Mouse (Mus musculus) forebrain, embryonic 13.5 days (tissue): ENCODE data around the gene Sprr1a. TPM values are rescaled to one million over a fixed set of nuclear protein-coding genes. Genes with fewer than 3 reads are reported as not detected.

Experiments used
- ATAC-seq: fragments of 200-750 bp; cut with Nextera tagmentation; 2 replicates; pipeline ENCODE4 v1.8.0; 2017
- H3K27ac ChIP-seq: fragments of 300-500 bp; sonication (generic); 2 replicates; pipeline ENCODE4 v1.5.1; 2015; ENCODE audit warnings: inconsistent platforms, mild to moderate bottlenecking, moderate library complexity
- H3K27me3 ChIP-seq: fragments of 300-500 bp; sonication (generic); 2 replicates; pipeline ENCODE4 v1.6.1; 2015; ENCODE audit warnings: mild to moderate bottlenecking, inconsistent platforms
- H3K36me3 ChIP-seq: fragments of 300-500 bp; sonication (generic); 2 replicates; pipeline ENCODE4 v1.6.1; 2015; ENCODE audit warnings: mild to moderate bottlenecking, inconsistent platforms; ENCODE audit not compliant: poor library complexity, severe bottlenecking
- H3K4me1 ChIP-seq: fragments of 300-500 bp; sonication (generic); 2 replicates; pipeline ENCODE4 v1.6.1; 2015; ENCODE audit warnings: inconsistent platforms
- H3K4me2 ChIP-seq: fragments of 300-500 bp; sonication (generic); 2 replicates; pipeline ENCODE4 v1.6.1; 2015; ENCODE audit warnings: inconsistent platforms, mild to moderate bottlenecking, moderate library complexity
- H3K4me3 ChIP-seq: fragments of 300-500 bp; sonication (generic); 2 replicates; pipeline ENCODE4 v1.5.1; 2015; ENCODE audit warnings: mild to moderate bottlenecking, inconsistent platforms
- H3K9ac ChIP-seq: fragments of 300-500 bp; sonication (generic); 2 replicates; pipeline ENCODE4 v1.6.1; 2015; ENCODE audit warnings: mild to moderate bottlenecking, inconsistent platforms
- H3K9me3 ChIP-seq: fragments of 300-500 bp; sonication (generic); replicated peaks from 2 replicates; pipeline ENCODE4 v1.6.1; 2016; ENCODE audit warnings: inconsistent platforms
- WGBS: fragments of 180-500 bp; shearing (Covaris S2); methylation state at CpG from one replicate; pipeline ENCODE4 v1.1.7; 2015; 5-methylcytosine and 5-hydroxymethylcytosine counted together
- polyA plus RNA-seq: library from polyadenylated mRNA; unstranded; fragments of >200 nt; fragmentation: Nextera tagmentation; extraction: Ambion mirVana; gene quantifications from 2 replicates; pipeline ENCODE4 v1.2.1, GENCODE M21; 2015

Sprr1a gene
- polyA plus RNA-seq, 1 experiment from 2014 or later: not detected

- Histone ChIP-seq H3K4me1 (no peaks in the 10 kb centered on the region), H3K4me2 (no peak overlapping the region), H3K9me3 (no peaks in the 10 kb centered on the region), H3K36me3 (no peaks in the 10 kb centered on the region), H3K4me3 (no peak overlapping the region), H3K27me3 (no peaks in the 10 kb centered on the region), H3K9ac (no peak overlapping the region), H3K27ac (no peak overlapping the region)
- ATAC-seq: no peak
- 90% methylated on average over 5 of the region's 5 CpGs for WGBS
Measured at GRCm38 (mm10) chr3:92455151-92455550, 30.5 kb downstream of the Sprr1a start.

DNA sequence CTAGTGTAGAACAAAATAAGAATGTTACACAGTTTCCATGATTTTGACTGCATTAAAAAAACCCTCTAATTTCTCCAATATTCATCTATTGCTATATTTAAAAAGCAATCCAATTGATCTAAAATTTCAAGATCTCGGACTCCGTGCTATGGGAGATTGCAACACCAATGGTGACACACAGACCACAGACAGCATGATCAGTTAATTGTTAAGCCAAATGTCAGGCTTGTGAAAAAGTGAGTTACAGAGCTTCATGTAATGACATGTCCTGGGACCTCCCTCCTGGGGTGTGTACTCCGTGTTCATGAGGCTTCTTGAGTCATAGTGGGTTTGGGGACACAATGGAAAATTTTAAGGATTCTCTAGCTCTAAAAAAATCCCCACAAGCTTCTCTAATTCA lies 45.5 kb downstream of the Sprr1a start:
- Histone ChIP-seq H3K9me3 (no peaks in the 10 kb centered on the region), H3K4me3 (no peak overlapping the region), H3K36me3 (no peaks in the 10 kb centered on the region), H3K27me3 (no peaks in the 10 kb centered on the region), H3K27ac (no peak overlapping the region), H3K4me1 (no peaks in the 10 kb centered on the region), H3K4me2 (no peak overlapping the region), H3K9ac (no peak overlapping the region)
- 90% methylated on average over 3 of the region's 3 CpGs for WGBS
- ATAC-seq: no peak

- WGBS: 96% methylated on average over 3 of the region's 3 CpGs
- no peaks in the 10 kb centered on the region for H3K4me1 ChIP-seq
- no peaks in the 10 kb centered on the region for H3K27me3 ChIP-seq
- H3K4me2 ChIP-seq: no peak within 1 kb of the TSS
- ATAC-seq: no peak
- no peak within 1 kb of the TSS for H3K27ac ChIP-seq
- H3K9ac ChIP-seq: no peak within 1 kb of the TSS
- no peak within 1 kb of the TSS for H3K4me3 ChIP-seq
- H3K36me3 ChIP-seq: no peaks in the 10 kb centered on the region
- H3K9me3 ChIP-seq: no peaks in the 10 kb centered on the region
Measured at GRCm38 (mm10) chr3:92438689-92439088, 47.0 kb downstream of the Sprr1a start, which contains the start of gene Sprr1b. TSS of gene Sprr1b (minus strand) at chr3:92438789.

Other genes with a start within 250 kb of the Sprr1a start
- not detected in 2 replicates for gene Sprr2a3, start 200.5 kb downstream of the Sprr1a start, polyA plus RNA-seq
- not detected in 2 replicates for gene Sprr2b, start 169.3 kb downstream of the Sprr1a start, polyA plus RNA-seq
- gene Sprr2d, start 146.8 kb downstream of the Sprr1a start, polyA plus RNA-seq: not detected in 2 replicates
- gene Sprr2e, start 133.8 kb downstream of the Sprr1a start, polyA plus RNA-seq: not detected in 2 replicates
- gene Sprr2f, start 120.7 kb downstream of the Sprr1a start, polyA plus RNA-seq: not detected in 2 replicates
- not detected in 2 replicates for gene Sprr2h, start 100.2 kb downstream of the Sprr1a start, polyA plus RNA-seq
- not detected in 2 replicates for gene Sprr2i, start 77.9 kb downstream of the Sprr1a start, polyA plus RNA-seq
- not detected in 2 replicates for gene Sprr2j-ps, start 67.8 kb downstream of the Sprr1a start, polyA plus RNA-seq
- 10.3 and 12.2 TPM in 2 replicates for gene Gm9774, start 56.5 kb downstream of the Sprr1a start, polyA plus RNA-seq
- gene Sprr2k, start 53.3 kb downstream of the Sprr1a start, polyA plus RNA-seq: not detected in 2 replicates
- gene Sprr1b, start 47.1 kb downstream of the Sprr1a start, polyA plus RNA-seq: not detected in 2 replicates
- not detected in 2 replicates for gene Sprr3, start 27.2 kb downstream of the Sprr1a start, polyA plus RNA-seq
- not detected in 2 replicates for gene Sprr4, start 14.6 kb upstream of the Sprr1a start, polyA plus RNA-seq
- gene 2310046K23Rik, start 48.6 kb upstream of the Sprr1a start, polyA plus RNA-seq: not detected in 2 replicates
- not detected in 2 replicates for gene Ivl, start 87.8 kb upstream of the Sprr1a start, polyA plus RNA-seq
- gene Smcp, start 103.1 kb upstream of the Sprr1a start, polyA plus RNA-seq: not detected in 2 replicates
- not detected in 2 replicates for gene 2210017I01Rik, start 121.6 kb upstream of the Sprr1a start, polyA plus RNA-seq
- not detected in 2 replicates for gene Lce6a, start 135.8 kb upstream of the Sprr1a start, polyA plus RNA-seq
- gene Lce1a1, start 162.4 kb upstream of the Sprr1a start, polyA plus RNA-seq: not detected in 2 replicates
- not detected in 2 replicates for gene Lce1b, start 171.0 kb upstream of the Sprr1a start, polyA plus RNA-seq
- not detected in 2 replicates for gene Lce1a2, start 184.4 kb upstream of the Sprr1a start, polyA plus RNA-seq
- gene Lce1c, start 193.4 kb upstream of the Sprr1a start, polyA plus RNA-seq: not detected in 2 replicates
- not detected in 2 replicates for gene Lce1d, start 201.3 kb upstream of the Sprr1a start, polyA plus RNA-seq
- not detected in 2 replicates for gene Lce1e, start 223.2 kb upstream of the Sprr1a start, polyA plus RNA-seq
- gene Lce1f, start 234.5 kb upstream of the Sprr1a start, polyA plus RNA-seq: not detected in 2 replicates